Mouse (Mus musculus) thymus, postnatal 25 days (tissue): ENCODE data around the gene Rtn4r.

Source experiments
- DNase-seq: peaks from one replicate; pipeline ENCODE4 v3.0.0; 2022

Gene Rtn4r

GRCm38 (mm10) chr16:18127241-18127861 is at the start of gene Rtn4r:
Gene Rtn4r, plus strand, starts transcription at chr16:18127642.
- peak; percentile 60 for DNase-seq

- DNase-seq: no peak
Measured at GRCm38 (mm10) chr16:18078314-18079015, 49.0 kb upstream of the Rtn4r start.

- DNase-seq: no peak
Measured at GRCm38 (mm10) chr16:18079300-18079699, 48.1 kb upstream of the Rtn4r start.

- peak; percentile 57 for DNase-seq
Measured at GRCm38 (mm10) chr16:18080171-18080570, 47.3 kb upstream of the Rtn4r start.

GRCm38 (mm10) chr16:18081149-18081827 is 46.2 kb upstream of the Rtn4r start:
- no peak for DNase-seq

- no peak for DNase-seq
Measured at GRCm38 (mm10) chr16:18082291-18082690, 45.2 kb upstream of the Rtn4r start.

GRCm38 (mm10) chr16:18083231-18083951 is 44.1 kb upstream of the Rtn4r start:
- no peak for DNase-seq

GRCm38 (mm10) chr16:18084262-18084661 is 43.2 kb upstream of the Rtn4r start:
- DNase-seq: no peak

- DNase-seq: no peak
Measured at GRCm38 (mm10) chr16:18087101-18087500, 40.3 kb upstream of the Rtn4r start.

- no peak for DNase-seq
Measured at GRCm38 (mm10) chr16:18096348-18096747, 31.1 kb upstream of the Rtn4r start.

GRCm38 (mm10) chr16:18102816-18103215 is 24.6 kb upstream of the Rtn4r start:
- DNase-seq: no peak

- DNase-seq: no peak
Measured at GRCm38 (mm10) chr16:18103366-18103765, 24.1 kb upstream of the Rtn4r start.

GRCm38 (mm10) chr16:18103808-18104207 is 23.6 kb upstream of the Rtn4r start:
- no peak for DNase-seq

GRCm38 (mm10) chr16:18108221-18108966 is 19.0 kb upstream of the Rtn4r start:
- DNase-seq: peak; percentile 59

GRCm38 (mm10) chr16:18111042-18111441 is 16.4 kb upstream of the Rtn4r start:
- no peak for DNase-seq

- DNase-seq: no peak
Measured at GRCm38 (mm10) chr16:18116467-18116866, 11.0 kb upstream of the Rtn4r start.

GRCm38 (mm10) chr16:18118285-18118684 is 9.2 kb upstream of the Rtn4r start:
- no peak for DNase-seq

- DNase-seq: peak; percentile 74
Measured at GRCm38 (mm10) chr16:18119031-18119730, 8.3 kb upstream of the Rtn4r start.

- DNase-seq: no peak
Measured at GRCm38 (mm10) chr16:18122740-18123139, 4.7 kb upstream of the Rtn4r start.

- DNase-seq: no peak
Measured at GRCm38 (mm10) chr16:18123471-18123870, 4.0 kb upstream of the Rtn4r start.

GRCm38 (mm10) chr16:18124040-18124439 is 3.4 kb upstream of the Rtn4r start:
- no peak for DNase-seq

- DNase-seq: no peak
Measured at GRCm38 (mm10) chr16:18124626-18125025, 2.8 kb upstream of the Rtn4r start.
